Mouse (Mus musculus) c-Kit-positive CD71-positive TER-119-negative erythroid progenitor cells, embryonic 14.5 days (primary cell): ENCODE measurements at regions not wholly inside any gene's neighbourhood (a gene's known extent, or its start where the extent isn't known, plus 50 kb on each side); places are given as distances from the start of the nearest gene placed in this dataset.
"Not testable (repeated sequence)": the region's sequence is repeated elsewhere in the genome, so short reads cannot be mapped to it uniquely, and the experiment has no call there.

Experiments used
- DNase-seq: peaks from one replicate; pipeline ENCODE4 v3.0.0-alpha.2; 2013; ENCODE audit warnings: low read depth

DNA sequence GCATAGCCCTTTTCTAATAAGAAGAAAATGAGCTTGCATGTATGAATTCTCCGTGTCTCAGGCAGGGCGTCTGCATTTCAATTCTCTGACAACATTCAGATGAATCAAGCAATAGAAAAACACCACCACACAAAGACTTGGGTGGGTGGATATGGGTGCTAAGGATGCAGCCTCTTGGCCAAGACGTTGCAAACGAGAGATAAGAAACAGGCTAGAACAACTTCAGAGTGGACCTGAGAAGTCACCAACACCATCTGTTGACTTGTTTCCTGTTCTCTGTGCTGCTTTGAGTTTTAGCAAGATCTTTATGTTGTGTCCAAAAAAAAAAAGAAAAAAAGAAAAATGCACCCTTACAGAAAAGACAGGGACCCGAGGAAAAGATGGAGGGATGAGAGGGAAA is 277.0 kb downstream of the Gxylt1 start:
- no peak for DNase-seq

DNA sequence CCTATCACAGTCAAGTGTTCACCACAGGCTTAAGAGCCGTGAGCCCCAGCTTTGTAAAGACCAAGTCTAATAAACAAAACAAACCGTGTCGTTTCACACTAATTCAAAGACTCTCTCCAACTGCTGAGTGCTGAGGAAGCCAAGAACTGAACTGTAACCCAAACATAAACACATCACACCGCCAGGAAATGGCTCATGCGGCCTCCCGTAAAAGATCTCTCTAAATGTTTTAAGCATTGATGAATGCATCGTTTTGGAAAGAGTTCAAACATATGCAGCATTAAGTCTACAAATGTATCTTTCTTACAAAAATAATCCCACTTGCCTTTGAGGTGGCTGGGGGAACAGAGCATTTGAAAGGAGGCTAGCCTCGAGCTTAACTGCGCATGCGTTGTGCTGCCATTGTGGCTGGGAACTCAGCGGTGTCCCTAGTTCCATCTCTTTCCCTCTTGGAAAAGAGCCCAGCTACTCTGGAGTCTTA is 280.7 kb downstream of the Gxylt1 start:
- DNase-seq, result no peak

DNA sequence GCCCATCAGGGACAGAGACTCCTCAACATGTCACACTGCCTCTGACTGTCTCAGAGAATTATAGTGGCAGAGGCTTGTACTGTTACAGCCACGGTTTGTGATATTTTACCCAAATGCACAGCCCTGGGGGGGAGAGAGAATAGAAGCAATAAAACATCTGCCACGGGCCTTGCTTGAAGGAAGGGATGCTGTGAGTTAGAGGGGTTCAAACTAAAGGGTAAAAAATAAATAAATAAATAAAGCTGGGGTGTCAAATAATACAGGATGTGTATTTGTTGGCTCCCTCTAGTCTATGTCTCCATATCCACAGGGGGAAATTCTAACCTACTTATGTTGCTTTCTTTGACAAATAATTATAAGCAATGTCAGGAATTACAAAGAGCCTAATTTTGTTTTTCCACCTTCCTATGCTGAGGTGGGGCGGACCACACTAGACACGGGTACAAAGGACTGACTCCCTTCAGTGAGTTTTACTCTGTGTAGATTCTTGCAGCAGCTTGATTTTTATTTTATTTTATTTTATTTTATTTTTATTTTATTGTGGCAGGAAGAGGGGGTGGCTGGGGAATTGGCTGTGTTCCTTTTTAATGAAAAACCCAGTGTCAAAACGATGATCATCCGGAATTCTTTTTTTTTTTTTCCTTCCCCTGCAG is 281.3 kb downstream of the Gxylt1 start:
- DNase-seq, result no peak

DNA sequence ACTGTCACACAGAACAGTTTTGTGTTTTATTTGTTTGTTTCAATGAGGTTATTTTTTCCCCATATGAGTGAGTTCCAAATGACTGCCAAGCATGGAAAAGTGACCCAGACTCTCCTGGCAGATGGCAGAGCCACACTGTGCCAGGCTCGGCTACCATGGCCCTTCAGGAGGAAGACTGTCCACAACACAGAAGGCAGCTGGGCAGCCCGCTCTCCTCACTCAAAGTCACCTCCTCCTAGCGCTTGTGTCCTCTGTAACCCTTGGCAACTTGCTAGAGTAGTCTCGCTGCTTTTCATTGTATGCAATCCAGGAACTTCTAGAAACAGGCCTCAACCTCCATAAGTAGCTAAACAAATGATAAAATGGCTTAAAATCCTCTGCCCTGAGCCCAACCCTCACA is 299.2 kb downstream of the Gxylt1 start:
- no peak for DNase-seq

DNA sequence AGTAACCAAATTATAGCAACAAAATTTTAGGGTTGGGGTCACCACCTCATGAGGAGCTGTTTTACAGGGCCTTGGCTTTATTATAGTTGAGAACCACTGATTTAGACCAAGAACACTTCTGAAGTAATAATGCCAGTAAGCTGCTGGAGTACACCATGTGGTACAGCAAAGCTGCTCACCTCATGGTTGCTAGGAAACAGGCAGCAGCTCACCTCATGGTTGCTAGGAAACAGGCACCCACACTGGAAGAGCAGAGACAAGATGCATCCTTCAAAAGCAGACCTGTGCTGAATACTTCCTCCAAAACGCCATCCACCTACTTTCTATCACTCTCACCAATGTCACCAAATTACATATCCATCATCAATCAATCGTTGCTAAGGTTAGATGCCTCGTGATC is 300.0 kb downstream of the Gxylt1 start:
- no peak for DNase-seq

DNA sequence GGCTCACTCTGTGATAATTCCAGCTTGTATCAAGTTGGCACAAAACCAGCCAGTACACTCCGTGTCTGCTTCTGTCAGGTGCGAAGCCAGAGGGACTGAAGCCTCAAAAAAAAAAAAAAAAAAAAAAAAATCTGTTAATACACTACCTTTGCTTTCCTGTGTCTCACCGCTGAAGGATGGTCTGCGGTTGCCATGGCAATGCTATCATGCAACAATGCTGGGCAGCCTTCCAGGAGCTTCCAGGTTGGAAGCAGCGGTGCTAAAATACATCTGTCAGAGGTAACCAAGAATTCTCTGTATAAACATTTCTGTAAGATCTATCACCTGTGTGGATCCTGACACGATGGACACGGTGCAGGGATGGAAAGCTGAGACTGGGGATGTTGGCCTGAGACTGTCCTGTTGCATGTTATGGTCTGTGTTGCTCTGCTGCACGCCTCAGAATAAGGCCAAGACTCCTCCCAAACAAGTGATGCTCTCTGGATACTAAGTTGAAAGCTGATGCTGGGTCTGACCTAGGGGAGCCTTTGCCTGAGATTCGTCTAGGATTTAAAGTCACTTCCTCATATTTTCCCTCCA is 301.2 kb downstream of the Gxylt1 start:
- no peak for DNase-seq

DNA sequence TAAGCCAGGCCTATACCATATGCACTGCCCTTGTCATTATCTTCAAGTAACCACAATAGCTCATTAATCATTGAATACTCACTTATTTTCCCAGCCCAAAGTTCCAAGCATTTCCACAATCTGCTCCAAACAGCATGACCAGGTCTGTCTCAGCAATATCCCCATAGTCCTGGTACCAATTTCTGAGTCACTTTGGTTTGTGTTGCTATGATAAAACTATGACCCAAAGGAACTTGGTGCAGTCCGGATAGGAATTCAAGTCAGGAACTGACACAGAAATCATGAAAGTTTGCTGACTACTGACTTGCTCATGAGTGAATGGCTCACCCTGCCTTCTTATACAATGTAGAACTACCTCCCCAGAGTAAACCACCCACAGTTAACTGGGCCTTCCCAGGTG is 309.4 kb downstream of the Gxylt1 start:
- DNase-seq, result no peak

DNA sequence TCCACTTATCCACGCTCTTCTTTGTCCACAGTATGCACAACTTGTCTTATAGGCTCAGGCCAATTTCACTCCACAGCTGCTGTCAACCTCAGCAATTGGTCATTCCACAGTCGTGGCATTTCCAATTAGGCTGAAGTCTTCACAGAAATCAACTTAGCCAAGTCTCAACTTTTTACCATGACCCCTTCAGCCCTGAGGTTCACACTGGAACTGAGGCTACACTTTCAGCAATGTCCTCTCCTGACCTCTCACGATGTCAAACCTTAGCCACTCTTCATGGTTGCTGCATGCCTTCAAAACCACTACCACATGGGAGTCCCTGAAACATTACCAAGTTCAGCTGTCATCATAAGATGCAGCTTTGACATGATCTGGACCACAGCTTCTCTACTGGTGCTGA is 310.1 kb downstream of the Gxylt1 start:
- DNase-seq, result no peak

DNA sequence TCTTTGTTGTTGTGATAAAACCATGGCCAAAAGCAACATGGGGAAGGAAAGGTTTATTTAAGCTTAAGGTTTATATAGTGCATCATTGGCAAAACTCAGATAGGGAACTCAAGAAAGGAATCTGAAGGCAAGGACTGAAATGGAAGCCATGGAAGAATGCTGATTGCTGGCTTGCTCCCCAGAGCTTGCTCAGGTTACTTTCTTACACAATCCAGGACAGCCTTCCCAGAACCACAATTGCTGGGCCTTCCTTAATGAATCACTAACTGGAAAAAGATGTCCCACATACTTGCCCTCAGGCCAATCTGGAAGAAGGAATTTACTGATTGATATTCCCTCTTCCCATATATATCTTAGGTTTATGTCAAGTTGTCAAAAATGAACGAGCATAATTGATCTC is 310.8 kb downstream of the Gxylt1 start:
- no peak for DNase-seq

DNA sequence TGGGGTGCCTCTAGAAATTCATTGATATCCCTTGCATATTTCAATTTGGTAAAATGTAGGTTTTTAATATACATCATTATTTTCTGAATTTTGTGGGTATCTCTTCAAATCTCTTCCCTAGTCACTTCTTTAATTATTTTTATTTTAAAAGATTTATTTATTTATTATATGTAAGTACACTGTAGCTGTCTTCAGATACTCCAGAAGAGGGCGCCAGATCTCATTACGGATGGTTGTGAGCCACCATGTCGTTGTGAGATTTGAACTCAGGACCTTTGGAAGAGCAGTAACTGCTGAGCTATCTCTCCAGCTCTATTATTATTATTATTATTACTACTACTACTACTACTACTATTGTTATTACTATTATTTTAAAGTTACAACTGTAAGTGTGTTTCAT is 324.1 kb downstream of the Gxylt1 start:
- not testable (repeated sequence) for DNase-seq

DNA sequence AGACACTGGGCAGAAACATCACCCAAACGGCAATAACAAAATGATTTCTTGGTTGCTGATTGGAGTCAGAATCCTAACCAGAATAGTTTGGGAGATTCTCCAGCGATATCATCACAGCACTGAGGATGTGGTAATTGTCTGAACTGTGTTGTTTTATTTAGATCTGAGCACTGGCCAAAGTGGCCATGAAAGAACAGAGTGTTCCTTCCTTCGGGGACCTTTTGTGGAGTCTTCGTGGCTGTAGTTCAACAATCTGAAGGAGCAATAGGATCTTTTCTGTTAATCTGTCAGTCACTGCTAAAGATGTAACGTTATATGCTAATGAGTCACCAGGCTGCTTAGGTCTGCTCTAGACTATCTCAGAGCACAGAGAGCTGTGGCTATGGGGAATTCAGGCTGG is 328.8 kb downstream of the Gxylt1 start:
- DNase-seq, result no peak

DNA sequence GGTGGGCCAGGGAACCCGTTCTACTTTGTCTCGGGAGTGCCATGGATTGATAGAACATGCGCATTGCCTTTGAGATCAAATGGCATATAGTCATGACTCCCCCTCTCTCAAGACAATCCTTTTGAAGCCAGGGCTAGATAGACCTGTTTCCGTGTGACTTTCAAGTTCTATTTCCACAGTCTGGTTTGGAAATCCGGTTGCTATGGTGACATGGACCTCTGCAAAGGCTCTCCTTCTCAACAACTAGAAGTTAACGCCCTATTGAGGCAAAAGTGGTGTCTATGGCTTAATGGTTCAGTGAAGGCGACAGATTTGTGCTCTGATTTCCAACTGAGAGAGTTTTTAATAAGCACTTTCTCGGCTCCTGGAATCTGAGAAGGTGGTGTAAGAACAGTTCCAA is 371.2 kb downstream of the Gxylt1 start:
- no peak for DNase-seq

DNA sequence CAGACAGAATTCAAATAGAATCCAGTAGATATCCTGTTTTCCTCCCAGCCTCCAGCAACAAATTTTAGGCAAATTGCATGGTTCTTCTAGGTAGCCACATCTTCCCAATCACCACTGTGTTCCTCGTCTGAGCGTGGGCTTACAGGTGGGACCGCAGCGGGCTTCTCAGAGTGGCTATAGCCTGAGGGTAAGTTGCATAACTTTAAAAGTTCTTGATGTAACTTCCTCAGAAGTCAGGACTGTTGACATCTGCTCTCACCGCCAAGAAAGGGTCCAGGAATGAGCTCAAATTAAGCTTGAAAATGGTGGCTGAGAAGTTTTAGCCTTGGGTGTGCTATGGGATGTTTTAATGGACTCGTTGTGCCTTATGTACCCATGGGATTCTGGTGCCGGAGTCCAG is 377.7 kb downstream of the Gxylt1 start:
- no peak for DNase-seq

DNA sequence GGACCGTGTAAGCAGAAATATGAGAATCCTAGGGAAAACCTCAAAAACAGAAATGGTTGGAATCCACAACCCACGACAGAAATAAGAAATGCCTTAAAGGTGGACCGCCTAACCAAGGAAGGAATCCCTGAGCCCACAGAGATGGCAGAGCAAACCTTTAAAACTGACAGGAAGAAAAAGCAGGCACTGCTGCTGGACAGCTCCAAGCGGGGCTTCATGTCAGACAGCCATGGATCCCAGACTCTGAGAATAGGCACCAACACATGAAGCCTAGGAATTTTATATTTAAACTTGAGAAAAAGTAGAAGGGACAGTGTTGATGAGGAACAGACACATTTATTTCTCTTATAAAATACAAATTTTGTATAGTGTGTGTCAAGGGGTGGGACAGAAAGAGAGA is 379.1 kb downstream of the Gxylt1 start:
- DNase-seq, result no peak

DNA sequence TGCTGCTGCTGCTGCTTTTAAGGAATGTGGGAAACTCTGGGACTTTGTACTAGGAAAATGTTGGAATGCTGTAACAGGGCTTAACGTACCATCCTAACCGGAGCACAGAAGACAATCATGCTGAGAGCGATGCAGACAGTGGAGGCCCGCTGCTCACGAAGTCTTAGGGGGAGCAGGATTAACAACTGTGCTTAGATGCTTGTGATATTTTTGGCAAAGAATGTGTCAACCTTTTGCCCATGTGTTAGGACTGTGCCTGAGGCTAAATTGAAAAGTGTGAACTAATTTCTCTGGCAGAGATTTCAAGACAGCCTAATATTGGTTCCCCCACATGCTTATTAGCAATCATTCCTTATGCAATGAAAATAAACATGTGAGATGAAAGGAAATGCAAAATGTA is 398.5 kb downstream of the Gxylt1 start:
- no peak for DNase-seq

DNA sequence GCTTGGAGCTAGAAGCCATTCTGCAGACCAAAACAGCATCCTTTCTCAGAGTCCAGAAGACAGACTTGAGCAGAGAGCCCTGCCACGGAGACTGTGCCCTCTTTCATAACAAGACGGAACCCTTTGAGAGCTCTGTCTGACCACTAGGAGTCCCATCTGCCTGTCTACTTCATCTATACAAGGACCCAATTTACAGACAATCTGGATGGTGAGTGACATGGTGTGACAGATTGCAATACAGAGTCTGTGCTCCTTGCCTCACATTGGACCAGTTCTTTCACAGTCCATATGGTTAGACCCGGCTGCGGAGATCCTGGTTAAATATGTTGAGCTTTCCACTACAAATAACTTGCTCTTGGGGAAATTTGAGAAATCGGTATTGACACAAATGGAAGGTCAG is 410.9 kb downstream of the Gxylt1 start:
- no peak for DNase-seq

DNA sequence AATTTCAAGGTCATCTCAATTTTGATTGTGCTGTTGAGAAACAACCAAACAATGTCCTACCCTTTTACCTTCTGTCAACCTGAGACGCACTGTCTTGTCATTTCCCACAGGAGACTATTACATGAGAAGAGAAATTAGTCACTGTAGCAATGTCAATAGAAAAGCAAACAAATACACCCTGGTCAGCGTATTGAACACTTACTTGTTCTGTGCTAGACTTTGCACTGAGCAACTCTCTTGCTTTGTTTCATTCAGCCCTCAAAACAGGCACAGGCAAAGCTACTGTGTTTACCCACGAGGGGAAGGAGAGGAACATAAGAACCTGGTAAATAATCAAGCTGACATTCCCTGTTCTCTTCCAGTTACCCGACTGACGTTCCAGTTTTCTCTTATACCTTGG is 424.1 kb downstream of the Gxylt1 start:
- DNase-seq, result no peak

DNA sequence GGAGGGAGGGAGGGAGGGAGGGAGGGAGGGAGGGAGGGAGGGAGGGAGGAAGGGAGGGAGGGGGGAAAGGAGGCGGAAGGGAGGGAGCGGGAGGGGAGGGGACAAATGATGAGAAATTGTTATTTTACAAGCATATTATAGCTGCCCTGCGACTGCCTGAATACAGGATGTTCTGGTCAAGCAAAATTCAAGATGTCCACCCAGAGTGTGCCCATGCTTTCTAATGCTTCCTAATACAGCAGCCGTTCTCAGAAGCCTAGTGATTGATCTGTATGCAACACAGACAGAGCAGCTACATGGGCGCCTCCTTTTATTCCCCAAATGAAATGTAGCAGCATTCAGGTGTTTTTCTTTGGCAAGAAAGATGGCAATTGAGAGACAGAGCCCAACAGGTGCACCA is 434.9 kb downstream of the Gxylt1 start:
- DNase-seq, result no peak

DNA sequence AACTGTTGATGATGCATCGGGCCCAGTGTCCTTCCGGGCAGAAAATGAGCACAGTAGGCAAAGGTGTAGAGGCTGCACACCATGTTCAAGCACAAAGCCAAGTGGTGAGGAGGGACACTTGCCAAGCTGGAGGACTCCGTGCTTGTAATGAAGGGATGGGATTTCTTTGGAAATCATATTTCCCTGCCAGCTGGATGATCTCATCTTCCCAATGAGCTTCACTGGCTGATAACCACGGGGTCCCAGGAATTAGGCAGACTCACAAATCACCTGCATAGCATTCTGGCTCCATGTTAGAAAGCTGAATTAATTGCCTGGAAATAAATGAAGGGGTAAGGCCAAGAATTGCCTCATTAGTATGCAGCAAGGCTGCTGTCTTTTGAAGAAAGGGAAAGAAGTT is 435.4 kb downstream of the Gxylt1 start:
- no peak for DNase-seq

DNA sequence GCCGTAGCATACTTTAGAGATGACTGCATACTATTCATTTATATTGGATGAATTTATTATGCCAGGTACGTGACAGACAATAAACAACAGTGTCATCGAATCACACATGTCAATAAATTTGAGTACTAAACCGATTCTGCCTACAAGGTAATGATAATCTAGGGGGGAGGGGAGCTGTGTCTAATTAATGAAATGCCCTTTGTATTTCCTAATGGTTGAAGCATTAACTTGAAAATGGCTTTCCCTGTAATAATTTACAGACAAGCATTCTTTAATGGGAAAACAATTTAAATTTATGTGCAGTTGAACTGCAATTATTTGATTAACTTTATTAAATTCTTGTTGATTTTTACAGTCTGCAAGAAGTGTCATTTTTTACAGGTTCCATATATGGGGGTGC is 429.5 kb downstream of the Pdzrn4 start:
- no peak for DNase-seq
